Mouse (Mus musculus): ENCODE measurements around the gene Pigw. TPM values are rescaled to one million over a fixed set of nuclear protein-coding genes. Genes with fewer than 3 reads are reported as not detected.
A peak's percentile ranks its signal among the peaks of the same experiment; 100 is the strongest.

The Pigw gene
- 1.9 and 2.8 TPM in 2 replicates for polyA plus RNA-seq (2016; fragmentation: Nextera tagmentation; extraction: Ambion mirVana)

- no peaks in the 10 kb centered on the region for H3K27me3 ChIP-seq (replicated peaks)
- peak; percentile 97 for ATAC-seq (ENCODE audit: low FRiP score, low read depth)
- WGBS = under 1% methylated on average over 67 of the region's 81 CpGs
- H3K4me1 ChIP-seq = peaks cover 16% of the 10 kb centered on the region
- peak within 1 kb of the TSS; percentile 94 for H3K4me2 ChIP-seq (replicated peaks)
- H3K4me3 ChIP-seq = peak within 1 kb of the TSS; percentile 89
- no peaks in the 10 kb centered on the region for H3K9me3 ChIP-seq
- peaks cover 21% of the 10 kb centered on the region for H3K36me3 ChIP-seq
- peak within 1 kb of the TSS; percentile 88 for H3K9ac ChIP-seq
- H3K27ac ChIP-seq = peak within 1 kb of the TSS; percentile 57
Measured at GRCm38 (mm10) chr11:84879772-84880464, at the start of gene Pigw, which contains the start of gene Myo19. Gene Pigw, minus strand, starts transcription at chr11:84880285. Gene Myo19, plus strand, starts transcription at chr11:84880148.

GRCm38 (mm10) chr11:84920981-84921380, 40.9 kb upstream of the Pigw start:
- no peak overlapping the region for H3K9ac ChIP-seq
- WGBS = 87% methylated on average over 8 of the region's 8 CpGs
- no peaks in the 10 kb centered on the region for H3K9me3 ChIP-seq
- no peaks in the 10 kb centered on the region for H3K27me3 ChIP-seq (replicated peaks)
- H3K4me1 ChIP-seq = no peaks in the 10 kb centered on the region
- H3K36me3 ChIP-seq = no peaks in the 10 kb centered on the region
- H3K4me3 ChIP-seq = no peak overlapping the region
- no peak overlapping the region for H3K27ac ChIP-seq
- no peak overlapping the region for H3K4me2 ChIP-seq (replicated peaks)
- no peak for ATAC-seq (ENCODE audit: low FRiP score, low read depth)

GRCm38 (mm10) chr11:84919951-84920350, 39.9 kb upstream of the Pigw start:
- H3K4me3 ChIP-seq = no peak overlapping the region
- no peak overlapping the region for H3K27ac ChIP-seq
- 75% methylated on average over 7 of the region's 7 CpGs for WGBS
- H3K4me2 ChIP-seq (replicated peaks) = no peak overlapping the region
- H3K36me3 ChIP-seq = no peaks in the 10 kb centered on the region
- ATAC-seq (ENCODE audit: low FRiP score, low read depth) = no peak
- H3K27me3 ChIP-seq (replicated peaks) = no peaks in the 10 kb centered on the region
- no peak overlapping the region for H3K9ac ChIP-seq
- H3K9me3 ChIP-seq = no peaks in the 10 kb centered on the region
- H3K4me1 ChIP-seq = peaks cover 6% of the 10 kb centered on the region; the same call in 1 of the 2 replicates

- Histone ChIP-seq H3K9me3 (no peaks in the 10 kb centered on the region), H3K4me2 (replicated peaks) (no peak overlapping the region), H3K27me3 (replicated peaks) (no peaks in the 10 kb centered on the region), H3K9ac (no peak overlapping the region), H3K27ac (no peak overlapping the region), H3K4me1 (peaks cover 12% of the 10 kb centered on the region; the same call in 1 of the 2 replicates), H3K4me3 (no peak overlapping the region), H3K36me3 (no peaks in the 10 kb centered on the region)
- ATAC-seq (ENCODE audit: low FRiP score, low read depth) = no peak
- WGBS = 37% methylated on average over 3 of the region's 3 CpGs
Measured at GRCm38 (mm10) chr11:84919276-84919675, 39.2 kb upstream of the Pigw start.

GRCm38 (mm10) chr11:84918425-84918824, 38.3 kb upstream of the Pigw start:
- Histone ChIP-seq H3K27me3 (replicated peaks) (no peaks in the 10 kb centered on the region), H3K36me3 (peaks cover 4% of the 10 kb centered on the region), H3K4me1 (peaks cover 12% of the 10 kb centered on the region; the same call in 1 of the 2 replicates), H3K9ac (peak overlapping the region; percentile 17; the same call in 1 of the 2 replicates), H3K4me3 (no peak overlapping the region), H3K4me2 (replicated peaks) (peak overlapping the region; percentile 43), H3K27ac (no peak overlapping the region), H3K9me3 (no peaks in the 10 kb centered on the region)
- no peak for ATAC-seq (ENCODE audit: low FRiP score, low read depth)
- 6% methylated on average over 16 of the region's 16 CpGs for WGBS

- Histone ChIP-seq H3K36me3 (peaks cover 18% of the 10 kb centered on the region), H3K9me3 (no peaks in the 10 kb centered on the region), H3K4me1 (peaks cover 12% of the 10 kb centered on the region; the same call in 1 of the 2 replicates), H3K27me3 (replicated peaks) (no peaks in the 10 kb centered on the region), H3K4me2 (replicated peaks) (peak overlapping the region; percentile 78), H3K27ac (no peak overlapping the region), H3K9ac (no peak overlapping the region; the same call in 1 of the 2 replicates), H3K4me3 (peak overlapping the region; percentile 84)
- ATAC-seq (ENCODE audit: low FRiP score, low read depth) = no peak
- 61% methylated on average over 7 of the region's 7 CpGs for WGBS
Measured at GRCm38 (mm10) chr11:84916703-84917300, 36.7 kb upstream of the Pigw start.

GRCm38 (mm10) chr11:84916053-84916702, 36.1 kb upstream of the Pigw start, which contains the start of gene Znhit3:
Gene Znhit3, minus strand, starts transcription at chr11:84916366.
- peak; percentile 86 for ATAC-seq (ENCODE audit: low FRiP score, low read depth)
- Histone ChIP-seq H3K36me3 (peaks cover 25% of the 10 kb centered on the region), H3K27ac (no peak within 1 kb of the TSS), H3K27me3 (replicated peaks) (no peaks in the 10 kb centered on the region), H3K9me3 (no peaks in the 10 kb centered on the region), H3K9ac (peak within 1 kb of the TSS; percentile 75), H3K4me1 (peaks cover 12% of the 10 kb centered on the region; the same call in 1 of the 2 replicates), H3K4me3 (peak within 1 kb of the TSS; percentile 84), H3K4me2 (replicated peaks) (peak within 1 kb of the TSS; percentile 78)
- 3% methylated on average over 34 of the region's 34 CpGs for WGBS

GRCm38 (mm10) chr11:84914673-84915072, 34.6 kb upstream of the Pigw start:
- Histone ChIP-seq H3K4me1 (peaks cover 12% of the 10 kb centered on the region; the same call in 1 of the 2 replicates), H3K4me2 (replicated peaks) (no peak overlapping the region), H3K27me3 (replicated peaks) (no peaks in the 10 kb centered on the region), H3K4me3 (no peak overlapping the region), H3K9me3 (no peaks in the 10 kb centered on the region), H3K9ac (no peak overlapping the region), H3K27ac (no peak overlapping the region), H3K36me3 (peaks cover 38% of the 10 kb centered on the region)
- WGBS = 79% methylated on average over 5 of the region's 5 CpGs
- no peak for ATAC-seq (ENCODE audit: low FRiP score, low read depth)

- 83% methylated on average over 4 of the region's 4 CpGs for WGBS
- no peak for ATAC-seq (ENCODE audit: low FRiP score, low read depth)
- H3K9ac ChIP-seq = no peak overlapping the region
- no peak overlapping the region for H3K4me3 ChIP-seq
- H3K4me1 ChIP-seq = peaks cover 11% of the 10 kb centered on the region; the same call in 1 of the 2 replicates
- H3K4me2 ChIP-seq (replicated peaks) = no peak overlapping the region
- H3K36me3 ChIP-seq = peaks cover 78% of the 10 kb centered on the region
- H3K9me3 ChIP-seq = no peaks in the 10 kb centered on the region
- no peaks in the 10 kb centered on the region for H3K27me3 ChIP-seq (replicated peaks)
- no peak overlapping the region for H3K27ac ChIP-seq
Measured at GRCm38 (mm10) chr11:84910411-84910810, 30.3 kb upstream of the Pigw start.

- no peak overlapping the region for H3K27ac ChIP-seq
- no peak for ATAC-seq (ENCODE audit: low FRiP score, low read depth)
- no peak overlapping the region for H3K4me3 ChIP-seq
- WGBS = 94% methylated on average over 6 of the region's 6 CpGs
- H3K9ac ChIP-seq = no peak overlapping the region
- H3K4me1 ChIP-seq = no peaks in the 10 kb centered on the region
- H3K27me3 ChIP-seq (replicated peaks) = no peaks in the 10 kb centered on the region
- H3K4me2 ChIP-seq (replicated peaks) = no peak overlapping the region
- no peaks in the 10 kb centered on the region for H3K9me3 ChIP-seq
- peaks cover 89% of the 10 kb centered on the region for H3K36me3 ChIP-seq
Measured at GRCm38 (mm10) chr11:84908480-84908879, 28.4 kb upstream of the Pigw start.

GRCm38 (mm10) chr11:84907081-84907480, 27.0 kb upstream of the Pigw start:
- ATAC-seq (ENCODE audit: low FRiP score, low read depth) = no peak
- Histone ChIP-seq H3K9ac (no peak overlapping the region), H3K27me3 (replicated peaks) (no peaks in the 10 kb centered on the region), H3K36me3 (peaks cover 91% of the 10 kb centered on the region), H3K4me1 (no peaks in the 10 kb centered on the region), H3K4me3 (no peak overlapping the region), H3K9me3 (no peaks in the 10 kb centered on the region), H3K4me2 (replicated peaks) (no peak overlapping the region), H3K27ac (no peak overlapping the region)
- WGBS = 76% methylated on average over 3 of the region's 3 CpGs

GRCm38 (mm10) chr11:84904597-84905144, 24.6 kb upstream of the Pigw start:
- peaks cover 93% of the 10 kb centered on the region for H3K36me3 ChIP-seq

More at GRCm38 (mm10) chr11:84904597-84905144, 24.6 kb upstream of the Pigw start:
- H3K9me3 ChIP-seq = no peaks in the 10 kb centered on the region
- no peak overlapping the region for H3K4me2 ChIP-seq (replicated peaks)
- H3K9ac ChIP-seq = no peak overlapping the region
- no peak for ATAC-seq (ENCODE audit: low FRiP score, low read depth)
- WGBS = 86% methylated on average over 9 of the region's 9 CpGs
- no peak overlapping the region for H3K4me3 ChIP-seq
- no peaks in the 10 kb centered on the region for H3K27me3 ChIP-seq (replicated peaks)
- no peak overlapping the region for H3K27ac ChIP-seq
- H3K4me1 ChIP-seq = no peaks in the 10 kb centered on the region

Measured in neural tube, embryonic 12.5 days (tissue).